Mouse (Mus musculus): ENCODE data around the gene Zfp771.

Gene Zfp771

DNA sequence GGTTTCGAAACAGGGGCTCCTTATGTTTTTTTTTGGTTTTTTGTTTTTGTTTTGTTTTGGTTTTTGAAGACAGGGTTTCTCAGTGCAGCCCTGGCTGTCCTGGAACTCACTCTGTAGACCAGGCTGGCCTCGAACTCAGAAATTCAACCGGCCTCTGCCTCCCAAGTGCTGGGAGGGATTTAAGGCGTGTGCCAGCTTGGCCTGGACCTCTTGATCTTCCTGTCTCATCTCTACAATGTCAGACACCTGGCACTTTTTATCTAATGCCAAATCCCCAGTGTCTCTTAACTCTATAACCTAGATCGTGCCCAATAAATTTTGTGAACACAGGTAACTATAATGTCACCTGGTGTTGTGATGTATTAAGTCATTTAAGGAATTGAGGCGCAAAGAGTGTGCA, 9.3 kb downstream of the Zfp771 start:
- in situ Hi-C loops (cut with MboI, MseI), result no loop called here

DNA sequence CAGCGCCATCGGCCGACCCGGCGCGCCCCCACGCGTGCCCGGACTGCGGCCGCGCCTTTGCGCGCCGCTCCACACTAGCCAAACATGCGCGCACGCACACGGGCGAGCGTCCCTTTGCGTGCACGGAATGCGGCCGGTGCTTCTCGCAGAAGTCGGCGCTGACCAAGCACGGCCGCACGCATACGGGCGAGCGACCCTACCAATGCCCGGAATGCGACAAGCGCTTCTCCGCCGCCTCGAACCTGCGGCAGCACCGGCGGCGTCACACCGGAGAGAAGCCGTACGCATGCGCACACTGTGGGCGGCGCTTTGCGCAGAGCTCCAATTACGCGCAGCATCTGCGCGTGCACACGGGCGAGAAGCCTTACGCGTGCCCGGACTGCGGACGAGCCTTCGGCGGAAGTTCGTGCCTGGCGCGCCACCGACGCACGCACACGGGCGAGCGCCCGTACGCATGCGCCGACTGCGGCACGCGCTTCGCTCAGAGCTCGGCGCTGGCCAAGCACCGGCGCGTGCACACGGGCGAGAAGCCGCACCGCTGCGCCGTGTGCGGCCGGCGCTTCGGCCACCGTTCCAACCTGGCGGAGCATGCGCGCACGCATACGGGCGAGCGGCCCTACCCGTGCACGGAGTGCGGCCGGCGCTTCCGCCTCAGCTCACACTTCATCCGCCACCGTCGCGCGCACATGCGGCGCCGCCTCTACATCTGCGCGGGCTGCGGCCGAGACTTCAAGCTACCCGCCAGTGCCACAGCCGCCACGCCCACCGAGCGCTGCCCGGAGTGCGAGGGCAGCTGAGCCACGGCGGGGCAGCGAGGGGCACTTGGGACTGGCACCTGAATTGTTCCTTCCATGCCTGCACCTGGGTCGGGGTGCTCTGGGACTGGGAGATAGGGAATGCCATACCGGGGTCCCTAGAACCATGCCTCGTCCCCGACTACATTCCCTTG, 10.0 kb downstream of the Zfp771 start:
- in situ Hi-C loops (cut with MboI, MseI), result no loop called here

DNA sequence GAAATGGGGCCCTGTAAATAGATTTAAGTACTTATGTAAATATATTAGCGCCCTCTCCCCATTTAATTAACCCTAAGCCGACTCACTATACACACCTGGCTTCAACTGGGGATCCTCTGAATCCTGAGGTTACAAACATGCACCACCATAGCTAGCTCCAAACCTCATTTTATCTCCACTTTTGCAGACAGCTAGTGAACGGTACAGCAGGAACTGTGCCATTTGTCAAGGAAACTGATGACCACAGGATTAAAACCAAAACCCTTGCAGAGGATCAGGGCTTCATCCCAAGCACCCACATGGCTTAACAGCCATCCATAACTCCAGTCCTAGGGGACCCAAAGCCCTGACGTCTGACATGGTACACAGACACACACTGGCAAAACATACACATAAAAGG, 10.9 kb downstream of the Zfp771 start:
- in situ Hi-C loops (cut with MboI, MseI), result no loop called here

DNA sequence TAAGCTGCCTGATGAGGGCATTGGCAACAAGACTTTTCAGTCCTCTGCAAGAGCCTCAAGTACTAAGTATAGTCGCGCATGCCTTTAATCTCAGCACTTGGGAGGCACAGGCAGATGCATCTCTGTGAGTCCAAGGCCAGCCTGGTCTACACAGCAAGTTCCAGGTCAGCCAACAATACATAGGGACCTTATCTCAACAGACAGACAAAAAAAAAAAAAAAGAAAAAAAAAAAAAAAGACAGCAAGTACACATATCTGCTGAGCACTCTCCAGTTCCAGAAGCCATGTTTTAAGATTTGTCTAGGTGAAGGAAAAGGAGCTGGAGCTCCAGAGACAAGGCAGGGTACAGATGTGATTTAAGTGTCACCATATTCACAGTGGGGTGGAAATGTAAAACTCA, 11.9 kb downstream of the Zfp771 start:
- in situ Hi-C loops (cut with MboI, MseI), result no loop called here

DNA sequence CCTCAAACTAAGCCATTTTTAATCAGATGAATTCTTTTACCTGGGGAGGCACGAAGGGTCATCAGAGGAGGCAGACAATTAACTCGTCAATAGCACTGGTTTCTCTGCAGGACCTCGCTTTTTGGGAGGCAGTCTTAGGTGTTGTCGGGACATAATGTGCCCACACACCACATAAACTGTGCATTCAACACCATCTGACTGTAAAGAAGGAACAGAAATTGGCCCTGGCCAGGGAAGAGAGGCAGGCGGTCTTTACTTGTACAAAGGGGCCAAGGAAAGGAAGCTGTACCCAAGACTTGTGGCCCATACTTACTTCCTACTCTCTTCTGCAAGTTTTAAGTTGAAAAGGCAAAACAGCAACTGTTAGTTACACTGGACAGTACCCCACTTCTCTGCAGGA, 12.4 kb downstream of the Zfp771 start:
- in situ Hi-C loops (cut with MboI, MseI), result no loop called here

DNA sequence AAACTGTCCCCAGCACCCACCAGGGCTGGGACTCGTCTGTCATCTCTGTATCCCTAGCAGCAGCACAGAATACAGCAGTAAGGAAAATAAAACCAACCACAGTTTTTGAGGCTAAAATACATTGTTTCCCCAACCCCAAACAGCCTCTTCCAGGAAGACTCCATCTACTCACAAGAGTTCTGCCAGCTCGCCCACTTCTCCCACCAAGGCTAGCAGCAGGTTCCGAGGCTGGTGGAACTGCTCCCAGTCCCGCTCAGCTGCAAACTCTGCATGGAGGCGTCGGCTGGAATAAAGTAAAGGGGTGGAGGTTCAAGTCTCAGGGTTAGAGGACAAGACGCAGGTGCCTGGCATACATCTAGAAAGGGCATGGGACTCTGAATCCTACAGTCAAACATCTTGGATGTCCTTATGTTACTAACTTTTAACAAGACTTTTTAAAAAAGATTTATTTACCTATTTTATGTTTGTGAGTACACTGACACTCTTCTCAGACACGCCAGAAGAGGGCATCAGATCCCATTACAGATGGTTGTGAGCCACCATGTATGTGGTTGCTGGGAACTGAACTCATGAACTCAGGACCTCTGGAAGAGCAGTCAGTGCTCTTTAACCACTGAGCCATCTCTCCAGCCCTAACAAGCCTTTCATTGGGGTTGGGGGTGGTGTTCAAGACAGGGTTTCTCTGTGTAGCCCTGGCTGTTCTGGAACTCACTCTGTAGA, 15.3 kb downstream of the Zfp771 start:
- in situ Hi-C loops (cut with MboI, MseI), result no loop called here

DNA sequence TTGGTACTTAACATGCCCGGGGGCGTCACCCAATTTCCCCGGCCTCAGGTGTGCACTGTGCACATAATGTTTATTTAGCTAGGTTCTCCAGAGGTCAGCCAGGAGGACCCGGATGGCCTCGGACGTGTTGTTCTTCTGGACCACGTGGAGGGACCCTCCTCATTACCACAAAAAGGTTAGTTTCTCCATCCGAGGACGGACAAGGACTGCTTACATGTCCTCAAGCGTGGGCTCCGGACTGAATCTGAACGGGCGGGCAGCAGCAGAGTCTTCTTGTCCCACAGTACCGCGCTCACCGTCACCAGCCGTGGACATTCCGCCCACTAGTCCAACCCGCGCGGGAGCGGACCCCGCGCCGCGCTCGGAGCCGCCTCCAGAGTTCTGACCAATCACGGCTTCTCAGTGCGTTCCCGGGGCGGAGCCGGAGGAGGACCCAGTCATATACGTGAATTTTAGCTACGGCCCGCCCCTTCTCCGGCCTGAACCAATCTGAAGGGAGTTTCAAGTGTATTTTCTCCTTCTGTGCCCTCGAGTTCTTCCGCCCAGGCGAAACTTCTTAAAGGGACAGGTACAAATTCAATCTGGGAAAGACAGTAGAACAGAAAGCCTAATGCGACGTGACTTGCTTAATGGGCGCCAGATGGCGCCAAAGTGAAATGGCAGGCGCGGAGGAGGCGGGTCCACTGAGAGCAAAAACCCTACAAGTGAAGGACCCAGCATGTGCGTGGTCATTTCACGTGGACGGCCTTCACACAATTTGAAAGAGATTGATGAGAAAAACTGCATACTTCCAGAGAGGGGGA, 16.4 kb downstream of the Zfp771 start, which contains the start of gene Dctpp1:
Gene Dctpp1, minus strand, starts transcription at position 401 of the 803 bp plus-strand sequence.
- in situ Hi-C loops (cut with MboI, MseI), result no loop called here

DNA sequence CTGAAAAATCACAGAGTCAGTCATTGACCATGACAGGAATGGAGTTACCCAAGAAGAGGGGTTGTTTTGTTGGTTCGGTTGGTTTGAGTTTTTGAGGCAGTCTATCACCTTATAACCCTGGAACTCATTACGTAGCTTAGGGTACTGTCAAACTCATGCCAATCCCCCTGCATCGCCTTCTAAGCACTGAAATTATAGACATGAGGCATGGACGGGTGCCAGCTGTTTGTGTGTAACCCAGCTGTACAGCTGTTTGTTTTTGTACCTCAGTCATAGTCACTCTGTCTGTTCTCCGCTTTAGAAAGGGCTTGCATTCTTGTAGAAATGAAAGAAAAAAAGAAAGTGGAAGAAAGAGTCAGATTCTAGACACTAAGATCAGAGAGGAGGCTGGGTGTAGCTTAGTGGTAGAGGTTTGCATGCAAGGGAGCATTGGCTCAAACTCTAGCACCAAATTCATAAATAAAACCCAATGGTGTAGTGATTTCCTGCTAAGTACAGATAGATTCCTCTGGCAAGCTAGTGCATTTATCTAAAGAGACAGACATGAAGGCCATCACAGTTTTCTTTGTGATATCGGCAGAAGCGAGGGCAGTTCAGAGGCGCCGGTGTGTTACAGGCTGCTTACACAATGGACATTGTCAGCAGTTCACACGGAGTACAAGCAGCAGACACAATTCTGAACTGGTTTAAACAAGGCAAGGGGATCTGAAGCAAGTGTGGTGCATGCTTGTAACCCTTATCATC, 18.3 kb downstream of the Zfp771 start:
- in situ Hi-C loops (cut with MboI, MseI), result no loop called here

DNA sequence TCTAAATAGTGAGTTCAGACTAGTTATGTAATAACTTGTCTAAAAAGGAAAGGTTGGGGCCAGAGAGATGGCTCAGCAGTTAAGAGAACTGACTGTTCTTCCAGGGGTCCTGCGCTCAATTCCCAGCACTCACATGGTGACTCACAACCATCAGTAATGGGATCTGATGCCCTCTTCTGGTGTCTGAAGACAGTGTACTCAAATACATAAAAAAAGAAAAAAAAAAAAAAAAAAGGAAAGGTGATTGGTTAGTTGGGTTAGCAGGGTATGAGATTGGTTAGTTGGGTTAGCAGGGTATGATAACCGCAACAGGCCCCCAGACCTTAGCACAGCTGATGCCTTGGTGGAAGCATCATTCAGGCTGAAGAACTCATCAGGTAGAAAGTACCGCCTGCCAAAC, 19.5 kb downstream of the Zfp771 start:
- in situ Hi-C loops (cut with MboI, MseI), result no loop called here

DNA sequence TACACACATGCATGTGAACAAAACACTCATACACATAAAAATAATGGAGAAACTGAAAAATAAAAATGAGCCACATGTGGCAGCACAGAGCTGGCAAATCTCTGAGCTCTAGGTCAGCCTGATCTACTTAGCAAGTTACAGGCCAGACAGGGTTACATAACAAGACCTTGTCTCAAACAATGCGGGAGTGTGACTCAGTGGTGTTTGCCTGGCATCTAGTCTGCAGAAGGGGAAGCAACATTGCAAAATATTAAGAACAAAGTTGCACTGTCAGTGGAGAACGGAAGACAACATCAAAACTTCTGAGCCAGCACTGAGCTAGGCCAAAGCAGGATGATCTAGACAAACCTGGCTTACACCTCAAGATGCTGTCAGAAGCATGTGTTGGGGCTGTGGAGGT, 26.2 kb downstream of the Zfp771 start:
- in situ Hi-C loops (cut with MboI, MseI), result no loop called here

DNA sequence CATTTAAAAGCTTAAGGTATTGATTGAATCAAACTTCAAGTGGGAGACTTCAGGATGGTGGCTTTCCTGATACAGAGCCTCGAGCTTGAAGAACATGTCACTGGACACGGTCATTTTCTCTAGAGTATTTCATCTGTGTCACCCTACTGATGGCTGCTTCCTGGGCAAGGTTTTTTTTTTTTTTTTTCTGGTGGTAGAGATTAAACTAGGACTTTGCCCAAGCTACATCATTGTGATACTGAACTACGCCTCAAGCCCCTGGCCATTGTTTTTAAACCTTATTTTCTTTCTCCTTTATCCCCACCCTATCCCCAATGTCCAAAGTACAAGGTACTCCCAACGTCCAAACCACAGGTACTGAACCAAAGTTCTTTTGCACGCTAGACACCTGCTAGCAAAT, 26.6 kb downstream of the Zfp771 start:
- in situ Hi-C loops (cut with MboI, MseI), result no loop called here

DNA sequence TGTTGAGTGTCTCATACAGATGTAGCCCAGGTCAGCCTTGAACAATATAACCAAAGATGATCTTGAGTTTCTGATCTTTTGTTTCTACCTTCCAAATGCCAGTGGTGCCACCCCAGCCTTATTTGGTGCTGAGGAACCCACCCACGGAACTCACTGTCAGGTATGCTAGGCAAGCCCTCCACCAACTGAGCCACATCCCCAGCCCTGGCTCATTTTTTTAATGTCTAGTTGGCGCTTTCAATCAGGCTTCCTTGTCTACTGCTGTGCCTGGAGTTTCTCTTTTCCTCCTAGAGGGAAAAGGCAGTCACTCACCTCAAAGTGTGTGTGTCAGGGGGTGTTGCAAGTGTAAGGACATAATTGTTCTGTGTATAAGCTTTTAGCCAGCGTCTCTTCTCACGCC, 27.0 kb downstream of the Zfp771 start:
- in situ Hi-C loops (cut with MboI, MseI), result no loop called here

DNA sequence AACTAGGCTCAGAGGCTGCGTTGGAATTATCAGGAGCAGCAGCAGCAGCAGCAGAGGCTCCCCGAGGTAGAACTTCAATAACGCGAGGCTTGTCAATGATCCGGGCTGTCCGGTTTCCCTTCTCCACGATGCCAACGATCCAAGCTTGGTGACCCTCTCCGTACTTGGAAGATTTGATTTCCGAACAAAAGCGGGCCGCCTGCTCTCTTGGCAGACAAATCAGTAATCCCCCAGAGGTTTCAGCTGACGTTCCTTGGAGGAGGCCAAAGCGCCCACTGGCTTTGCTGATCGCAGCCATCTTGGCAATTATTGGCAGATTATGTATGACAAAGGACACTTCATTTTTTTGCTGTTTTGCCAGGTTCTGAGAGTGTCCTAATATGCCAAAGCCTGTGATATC, 28.5 kb downstream of the Zfp771 start:
- in situ Hi-C loops (cut with MboI, MseI), result no loop called here

DNA sequence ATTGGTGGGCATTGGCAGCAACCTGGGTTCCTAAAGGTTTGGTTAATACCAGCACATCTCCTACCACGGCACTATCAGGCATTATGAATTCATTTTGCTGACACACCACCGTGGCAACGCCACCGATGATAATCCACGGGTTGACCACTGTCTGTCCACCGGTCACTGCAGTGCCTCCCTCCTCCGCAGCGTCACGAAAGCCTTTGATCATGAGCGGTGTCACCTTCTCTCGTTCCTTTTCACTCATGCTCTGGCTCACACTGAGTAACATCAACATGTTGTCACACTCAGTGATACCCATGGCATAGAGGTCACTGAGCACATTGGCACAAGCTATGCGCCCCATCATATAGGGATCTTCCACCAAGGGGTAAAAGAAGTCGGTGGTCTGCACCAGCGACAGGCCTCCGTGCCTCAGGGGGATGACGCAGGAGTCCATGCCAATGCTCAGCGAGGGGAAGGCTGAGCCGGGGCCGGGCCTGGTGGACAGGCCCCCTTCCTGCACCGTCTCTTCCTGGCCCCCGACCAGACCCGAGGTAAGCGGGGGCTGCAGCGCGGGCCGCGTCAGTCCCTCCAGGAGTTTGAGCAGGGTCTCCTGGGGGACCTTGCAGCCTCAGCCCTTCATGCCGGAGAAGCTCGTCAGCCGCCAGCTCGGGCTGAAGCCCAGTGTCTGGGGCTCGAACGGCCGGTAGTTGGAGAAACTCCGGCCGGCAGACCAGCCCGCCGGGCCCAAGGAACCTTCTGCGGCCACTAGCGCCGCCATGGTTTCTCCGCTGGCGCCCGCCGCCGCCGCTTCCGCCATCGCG, 29.2 kb downstream of the Zfp771 start:
- in situ Hi-C loops (cut with MboI, MseI), result no loop called here

DNA sequence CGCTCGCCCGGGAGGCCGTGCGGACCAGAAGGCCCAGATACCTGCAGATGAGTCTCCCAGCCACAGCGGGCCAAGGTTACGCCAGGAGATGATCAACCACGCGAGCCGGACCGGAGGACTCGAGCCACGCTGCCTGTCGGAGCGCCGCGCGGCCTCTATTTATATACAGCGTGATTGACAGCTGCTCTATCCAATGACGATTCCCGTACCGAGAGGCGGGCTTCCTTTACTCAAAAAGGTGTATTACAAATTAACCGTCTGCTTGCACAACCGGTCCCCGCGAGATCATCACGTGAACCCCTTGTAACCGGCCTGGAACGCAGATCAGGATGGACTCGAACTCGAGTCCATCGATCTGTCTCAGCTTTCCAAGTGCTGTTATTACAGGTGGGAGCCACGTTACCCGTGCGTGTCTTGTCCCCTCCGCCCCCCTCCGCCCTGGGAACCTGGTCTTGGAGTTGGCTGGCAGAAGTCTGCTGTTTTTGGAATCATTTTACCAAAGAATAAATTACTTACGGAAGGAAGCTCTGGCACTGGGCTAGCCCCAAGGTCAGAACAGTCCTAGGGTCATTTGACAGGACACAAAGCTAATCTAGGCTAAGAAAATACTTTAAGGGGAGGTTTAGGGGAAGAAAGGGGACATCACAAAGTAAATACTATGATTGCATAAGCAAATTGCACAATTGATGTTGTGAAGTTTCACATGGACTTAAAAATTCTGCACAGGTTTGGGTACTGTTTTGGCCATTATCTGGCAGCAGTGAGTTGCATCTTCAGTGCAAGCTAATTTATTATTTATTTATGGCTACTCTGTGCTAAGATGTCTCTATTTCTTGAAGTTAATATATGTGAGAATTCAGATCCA, 30.1 kb downstream of the Zfp771 start, which contains the start of gene Sephs2:
Gene Sephs2, minus strand, starts transcription at position 131 of the 865 bp plus-strand sequence.
- in situ Hi-C loops (cut with MboI, MseI), result no loop called here

DNA sequence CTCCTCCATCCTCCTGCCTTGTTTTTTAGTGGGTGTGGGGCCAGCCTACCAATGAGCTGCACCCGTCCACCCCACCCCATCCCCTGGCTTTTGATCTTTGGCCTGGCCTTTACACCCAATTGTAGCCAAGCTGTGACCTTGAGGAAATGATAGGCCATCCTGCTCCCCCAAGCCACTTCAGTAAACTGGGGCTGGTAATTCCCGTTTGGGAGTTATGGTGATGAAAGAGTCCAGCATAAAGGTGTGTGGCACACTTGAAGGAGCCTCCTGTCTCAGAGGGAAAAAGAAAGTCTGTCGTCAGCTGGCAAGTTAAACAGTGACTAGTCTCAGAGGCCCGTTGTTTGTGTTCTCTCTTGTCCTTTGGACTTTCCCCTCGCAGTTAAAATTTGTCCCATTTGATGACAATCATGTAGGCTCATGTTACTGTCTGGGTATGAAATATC, 32.5 kb downstream of the Zfp771 start:
- in situ Hi-C loops (cut with MboI, MseI), result no loop called here

DNA sequence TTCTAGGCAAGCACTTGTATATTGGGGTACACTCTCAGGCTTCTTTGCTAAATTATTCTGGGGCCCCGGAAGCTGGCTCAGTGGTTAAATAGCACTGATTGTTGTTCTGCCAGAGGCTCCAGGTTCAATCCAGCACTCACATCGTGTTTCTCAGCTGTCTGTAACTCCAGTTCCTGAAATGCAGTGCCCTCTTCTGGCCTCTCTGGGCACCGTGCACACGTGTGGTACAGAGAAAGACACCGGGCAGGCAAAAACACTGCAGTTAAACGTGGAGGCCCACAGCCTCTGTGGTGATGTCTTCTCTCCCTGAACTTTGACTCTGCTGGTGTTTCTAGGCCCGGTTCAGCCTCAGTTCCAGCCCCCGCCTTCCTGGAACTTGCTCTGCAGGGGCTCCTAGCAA, 34.2 kb downstream of the Zfp771 start:
- in situ Hi-C loops (cut with MboI, MseI), result no loop called here

DNA sequence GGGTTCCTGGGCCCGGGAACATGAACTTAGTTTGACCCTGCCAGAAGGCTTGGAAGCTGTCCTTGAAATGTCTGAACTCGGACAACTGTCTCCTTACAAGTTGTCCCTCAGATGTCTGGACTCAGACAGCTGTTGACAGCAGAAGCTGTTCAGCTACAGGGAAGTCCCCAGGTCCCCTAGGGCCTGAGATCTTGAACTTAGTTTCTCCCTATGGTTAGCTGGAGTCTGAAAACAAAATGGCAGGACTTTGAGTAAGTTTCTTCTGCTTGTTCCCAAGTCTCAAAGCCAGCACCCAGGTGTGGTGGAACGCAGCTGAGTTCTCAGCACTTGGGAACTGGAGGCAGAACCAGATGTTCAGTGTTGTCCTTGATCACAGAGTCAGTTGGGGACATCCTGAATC, 36.0 kb downstream of the Zfp771 start:
- in situ Hi-C loops (cut with MboI, MseI), result no loop called here

DNA sequence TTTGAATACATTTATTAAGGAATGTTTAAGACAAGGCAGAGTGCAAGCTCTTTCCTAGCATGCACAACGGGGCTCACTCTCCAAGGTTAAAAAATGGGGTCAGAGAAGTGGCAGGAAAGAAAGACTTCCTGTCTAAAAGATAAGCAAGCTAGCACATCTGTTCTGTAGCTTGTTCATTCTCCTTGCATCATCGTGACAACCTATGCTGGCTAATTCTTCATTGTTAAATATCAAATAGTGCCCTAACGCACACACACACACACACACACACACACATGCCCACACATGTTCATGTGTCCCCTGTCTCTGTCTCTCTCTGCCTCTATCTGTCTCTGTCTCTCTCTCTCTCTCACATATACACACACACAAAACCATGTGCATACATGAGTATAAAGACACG, 37.0 kb downstream of the Zfp771 start:
- in situ Hi-C loops (cut with MboI, MseI), result no loop called here
